Mouse (Mus musculus) ovary, postnatal 10 days (tissue): ENCODE results near the gene Il27ra.
"Not testable (repeated sequence)": the region's sequence is repeated elsewhere in the genome, so short reads cannot be mapped to it uniquely, and the experiment has no call there.

ENCODE experiments used
- DNase-seq: peaks from one replicate; pipeline ENCODE4 v3.0.0; 2022; ENCODE audit warnings: low spot score

Il27ra gene

GRCm38 (mm10) chr8:83995973-83996372, 46.4 kb downstream of the Il27ra start:
- DNase-seq: no peak

- DNase-seq: no peak
Observed at GRCm38 (mm10) chr8:83994030-83994429, 48.4 kb downstream of the Il27ra start.

GRCm38 (mm10) chr8:83992488-83992887, 49.9 kb downstream of the Il27ra start:
- DNase-seq: no peak

GRCm38 (mm10) chr8:83990170-83990569, 52.2 kb downstream of the Il27ra start:
- DNase-seq: no peak

- DNase-seq: no peak
Observed at GRCm38 (mm10) chr8:83989243-83989642, 53.1 kb downstream of the Il27ra start.

GRCm38 (mm10) chr8:83983222-83983621, 59.2 kb downstream of the Il27ra start:
- not testable (repeated sequence) for DNase-seq

GRCm38 (mm10) chr8:83982449-83982848, 59.9 kb downstream of the Il27ra start:
- DNase-seq: no peak

- no peak for DNase-seq
Observed at GRCm38 (mm10) chr8:83981533-83981932, 60.9 kb downstream of the Il27ra start.

GRCm38 (mm10) chr8:83980845-83981244, 61.5 kb downstream of the Il27ra start:
- DNase-seq: no peak
